Mouse (Mus musculus): ENCODE data around the gene Fgr.

Gene Fgr

DNA sequence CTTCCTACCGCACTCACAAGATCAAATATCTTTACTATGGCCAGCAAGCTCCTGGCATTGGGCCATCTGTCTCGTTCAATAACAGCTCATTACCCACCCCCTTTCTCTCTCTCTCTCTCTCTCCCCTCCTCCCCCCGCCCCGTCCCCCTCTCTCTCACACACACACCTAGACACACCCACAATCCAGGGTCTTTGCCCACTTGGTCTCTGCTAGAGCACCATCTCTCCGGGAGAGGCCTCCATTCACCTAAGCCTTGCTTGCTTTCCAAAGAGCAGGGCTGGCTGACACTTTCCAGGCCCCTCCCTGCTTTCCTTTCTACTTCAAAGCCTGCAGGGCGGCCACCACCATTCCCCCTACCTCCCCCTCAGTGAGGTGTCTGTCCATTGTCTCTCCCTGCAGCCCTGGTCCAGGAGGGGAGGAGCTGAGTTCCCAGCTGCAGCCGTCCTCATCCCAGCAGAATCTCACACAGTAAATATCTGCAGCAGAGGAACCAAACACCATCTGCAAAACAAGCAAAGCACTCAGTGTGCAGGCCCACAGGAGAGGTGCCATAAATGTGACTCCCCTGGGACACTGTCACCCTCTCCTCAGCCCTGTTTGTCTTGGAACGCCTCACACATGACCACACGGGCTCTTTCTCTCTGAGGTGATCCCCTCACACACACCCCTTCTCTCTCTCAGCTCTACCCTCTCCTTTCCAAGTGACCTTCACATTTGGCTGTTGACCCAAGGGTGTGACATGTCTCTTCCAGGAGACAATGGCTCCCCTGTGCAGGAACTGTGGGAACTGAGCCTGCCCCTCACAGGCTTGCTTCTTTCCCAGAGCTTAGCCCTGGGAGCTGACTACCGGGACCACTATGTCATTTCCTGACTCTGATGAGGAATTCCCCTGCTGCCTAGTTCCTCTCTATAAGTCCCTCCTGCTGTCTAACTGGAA is 14.9 kb upstream of the Fgr start:
- DNase-seq (ENCODE audit: low spot score): no peak

DNA sequence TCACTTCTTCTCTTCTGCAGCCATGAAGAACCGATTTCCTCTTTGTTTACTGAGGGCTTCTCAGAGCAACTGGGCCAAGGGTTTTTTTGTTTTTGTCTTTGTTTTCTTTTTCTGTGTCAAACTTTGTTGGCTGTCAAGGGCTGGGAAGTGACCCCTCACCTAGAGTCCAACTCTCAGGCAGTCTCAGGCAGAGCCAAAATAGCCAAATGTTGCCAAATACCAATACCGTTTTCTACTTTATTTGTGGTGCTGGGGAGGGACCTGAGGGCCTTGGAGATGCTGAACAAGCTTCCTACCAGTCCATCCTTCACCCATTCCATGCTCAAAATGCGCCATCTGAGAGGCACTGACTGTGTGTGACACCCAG is 14.2 kb upstream of the Fgr start:
- no peak for DNase-seq (ENCODE audit: low spot score)

DNA sequence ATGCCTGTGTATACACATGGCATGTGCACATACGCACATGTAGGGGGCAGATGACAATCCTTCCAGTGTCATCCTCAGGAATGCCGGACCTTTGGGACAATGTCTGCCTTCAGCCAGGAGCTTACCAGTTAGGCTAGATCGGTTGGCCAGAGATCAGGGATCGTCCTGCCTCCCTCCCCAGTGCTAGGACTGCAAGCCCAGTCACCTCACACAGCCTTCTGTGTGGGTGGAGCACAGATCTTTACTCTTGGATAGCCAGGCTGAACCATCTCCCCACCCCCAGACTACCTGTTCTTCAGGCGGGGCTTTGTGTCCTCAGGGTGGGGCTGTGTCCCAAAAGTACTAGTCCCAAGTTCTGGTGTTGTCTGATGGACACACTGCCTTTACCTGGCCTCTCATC is 13.6 kb upstream of the Fgr start:
- no peak for DNase-seq (ENCODE audit: low spot score)

- no peak for DNase-seq (ENCODE audit: low spot score)
Measured at GRCm38 (mm10) chr4:132960864-132961639, 12.8 kb upstream of the Fgr start.

- DNase-seq (ENCODE audit: low spot score): no peak
Measured at GRCm38 (mm10) chr4:132961866-132962265, 12.0 kb upstream of the Fgr start.

DNA sequence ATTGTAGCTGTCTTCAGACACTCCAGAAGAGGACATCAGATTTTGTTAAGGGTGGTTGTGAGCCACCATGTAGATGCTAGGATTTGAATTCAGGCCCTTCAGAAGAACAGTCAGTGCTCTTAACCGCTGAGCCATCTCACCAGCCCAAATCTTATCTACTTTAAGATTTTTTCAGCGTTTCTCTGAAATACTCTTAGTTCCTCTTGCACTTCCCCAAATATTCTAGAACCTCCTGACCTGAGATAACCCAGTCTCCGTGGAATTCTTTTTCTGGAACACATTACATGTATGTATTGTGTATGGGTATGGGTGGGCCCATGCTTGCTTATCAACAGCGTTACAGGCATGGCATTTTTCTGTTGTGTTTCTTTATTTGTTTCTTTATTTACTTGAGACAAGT is 11.3 kb upstream of the Fgr start:
- DNase-seq (ENCODE audit: low spot score): no peak

DNA sequence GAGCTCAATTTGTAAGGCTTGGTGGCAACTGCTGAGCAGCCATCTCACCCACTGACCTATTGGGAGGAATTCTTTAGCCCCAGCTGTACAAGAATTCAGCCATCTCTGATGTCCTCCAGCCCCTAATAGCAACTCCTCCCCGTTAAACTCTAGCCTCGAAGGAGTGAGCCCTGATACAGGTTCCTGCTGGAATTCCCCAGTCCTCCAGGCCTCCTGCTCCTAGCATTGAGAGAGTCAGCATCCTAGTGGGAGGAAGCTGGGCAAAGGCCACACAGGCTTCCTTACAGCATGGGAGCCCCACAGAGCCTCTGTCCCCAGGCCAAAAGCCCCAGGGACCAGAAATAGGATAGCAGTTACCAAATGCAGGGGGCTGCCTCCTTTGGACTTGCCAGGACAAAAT is 10.5 kb upstream of the Fgr start:
- DNase-seq (ENCODE audit: low spot score): no peak

GRCm38 (mm10) chr4:132964064-132964463 is 9.8 kb upstream of the Fgr start:
- DNase-seq (ENCODE audit: low spot score): no peak

DNA sequence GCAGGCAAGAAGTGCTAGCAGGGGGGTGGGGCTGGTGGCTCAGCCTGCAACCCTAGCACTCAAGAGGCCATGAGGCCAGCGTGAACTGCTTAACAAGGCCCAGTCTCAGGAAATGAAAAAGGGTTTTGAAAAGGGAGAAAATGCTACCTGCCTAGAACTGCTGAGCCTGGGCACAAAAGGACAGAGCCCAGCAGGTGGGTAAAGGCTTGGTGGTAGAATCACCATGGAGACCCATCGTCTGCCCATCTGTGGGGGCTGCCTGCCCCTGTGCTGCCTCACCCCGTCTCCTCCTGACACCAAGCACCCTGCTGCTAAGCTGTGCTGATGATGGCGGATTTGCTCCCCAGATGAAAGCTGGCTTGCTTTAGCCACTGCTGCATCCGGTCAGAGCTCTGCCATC is 9.4 kb upstream of the Fgr start:
- DNase-seq (ENCODE audit: low spot score): no peak

- DNase-seq (ENCODE audit: low spot score): no peak
Measured at GRCm38 (mm10) chr4:132968105-132968938, 5.6 kb upstream of the Fgr start.

GRCm38 (mm10) chr4:132971601-132972000 is 2.3 kb upstream of the Fgr start:
- no peak for DNase-seq (ENCODE audit: low spot score)

DNA sequence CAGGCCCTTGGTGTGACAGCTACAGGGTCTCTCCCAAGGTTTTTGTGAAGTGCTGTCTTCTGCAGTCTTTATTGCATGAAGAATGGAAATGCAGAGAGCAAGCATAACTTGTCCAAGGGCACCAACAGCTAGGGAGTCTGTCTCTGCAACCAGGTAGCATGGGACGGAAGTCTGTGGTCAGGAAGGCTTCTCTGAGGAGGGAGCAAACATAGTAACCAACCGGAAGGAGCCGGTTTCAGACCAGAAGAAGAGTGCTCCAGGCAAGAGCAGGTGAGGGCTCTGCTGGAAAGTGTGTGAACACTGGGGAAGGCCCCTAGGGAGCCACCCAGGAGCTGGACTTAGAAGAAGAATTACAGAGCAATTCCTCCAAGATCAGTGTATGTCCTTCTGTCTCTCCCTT is 1.8 kb upstream of the Fgr start:
- no peak for DNase-seq (ENCODE audit: low spot score)

GRCm38 (mm10) chr4:132972556-132972955 is 1.3 kb upstream of the Fgr start:
- DNase-seq (ENCODE audit: low spot score): no peak

- no peak for DNase-seq (ENCODE audit: low spot score)
Measured at GRCm38 (mm10) chr4:132973186-132973585, 709 bp upstream of the Fgr start.

DNA sequence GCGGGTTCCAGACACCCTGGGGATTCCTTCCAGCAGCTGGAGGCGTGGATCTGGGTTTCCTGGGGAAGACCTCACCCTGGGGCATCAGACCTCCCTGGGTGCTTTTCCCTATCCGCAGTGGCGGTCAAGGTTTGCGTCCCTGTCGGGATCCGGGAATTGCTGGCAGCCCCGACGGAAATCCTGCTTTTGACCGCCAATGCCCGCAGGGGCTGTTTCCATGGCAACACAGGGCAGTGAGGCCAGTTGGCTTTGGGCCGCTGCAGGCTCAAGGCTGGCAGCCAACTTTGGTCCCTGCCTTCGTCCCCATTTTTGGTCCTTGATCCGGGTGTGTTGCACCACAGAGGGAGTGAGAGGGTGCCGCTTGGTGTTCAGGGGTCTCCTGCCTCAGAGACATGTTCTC is 1.0 kb downstream of the Fgr start:
- DNase-seq (ENCODE audit: low spot score): no peak

DNA sequence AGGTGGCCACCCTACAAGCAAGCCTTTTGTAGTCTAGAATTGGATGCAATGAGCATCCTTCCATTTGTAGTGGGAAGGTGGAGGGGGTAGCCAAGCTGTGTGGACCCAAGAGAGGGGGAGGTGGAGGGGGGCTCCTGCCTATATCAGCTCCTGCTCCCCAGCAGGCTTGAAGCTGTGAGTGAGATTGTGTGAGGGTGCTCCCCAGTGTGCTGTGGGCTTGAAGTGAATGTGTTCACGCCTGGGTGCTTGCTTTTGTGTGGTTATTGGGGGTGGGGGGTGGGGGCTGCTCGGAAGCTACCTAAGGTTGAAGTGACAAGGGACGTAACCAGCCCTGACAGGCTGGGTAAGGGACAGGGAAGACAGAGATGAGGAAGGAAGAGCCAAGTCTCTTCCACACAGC is 1.9 kb downstream of the Fgr start:
- DNase-seq (ENCODE audit: low spot score): no peak

DNA sequence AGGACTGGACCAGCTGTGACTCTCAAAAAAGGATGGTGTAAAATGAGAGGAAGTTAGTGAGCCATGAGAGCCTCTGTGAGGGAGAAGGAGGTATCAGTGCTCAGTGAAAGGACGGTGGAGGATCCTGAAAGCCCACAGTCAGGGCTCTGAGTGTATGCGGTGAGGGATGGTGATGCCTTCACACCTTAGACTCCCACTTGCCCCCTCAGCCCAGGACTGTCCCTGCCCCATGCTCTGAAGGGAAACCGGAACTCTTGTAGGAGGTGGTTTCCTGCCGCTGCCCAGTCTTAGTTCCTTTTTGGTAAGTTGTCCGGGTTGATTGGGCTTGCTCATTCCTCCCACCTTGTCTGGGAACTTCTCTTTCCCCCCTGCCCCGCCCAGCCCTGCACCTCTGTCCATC is 2.8 kb downstream of the Fgr start:
- no peak for DNase-seq (ENCODE audit: low spot score)

- no peak for DNase-seq (ENCODE audit: low spot score)
Measured at GRCm38 (mm10) chr4:132977597-132977996, 3.7 kb downstream of the Fgr start.

DNA sequence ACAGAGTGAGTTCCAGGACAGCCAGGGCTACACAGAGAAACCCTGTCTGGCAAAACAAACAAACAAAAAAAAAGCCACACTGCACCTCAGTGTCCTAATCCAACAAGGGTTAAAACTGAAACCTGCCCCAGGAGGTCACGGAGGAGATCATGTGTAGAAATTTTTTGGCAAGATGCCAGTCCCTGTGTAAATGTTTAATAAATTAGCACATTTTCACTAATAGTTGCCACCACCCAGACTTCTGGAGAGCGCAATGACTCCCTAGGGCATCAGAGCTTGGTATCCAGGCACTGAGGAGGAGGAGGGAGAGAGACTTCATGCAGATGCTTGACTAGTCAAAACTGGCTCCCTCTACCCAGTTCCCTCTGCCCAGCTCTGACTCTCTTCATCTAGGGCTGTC is 5.3 kb downstream of the Fgr start:
- no peak for DNase-seq (ENCODE audit: low spot score)

DNA sequence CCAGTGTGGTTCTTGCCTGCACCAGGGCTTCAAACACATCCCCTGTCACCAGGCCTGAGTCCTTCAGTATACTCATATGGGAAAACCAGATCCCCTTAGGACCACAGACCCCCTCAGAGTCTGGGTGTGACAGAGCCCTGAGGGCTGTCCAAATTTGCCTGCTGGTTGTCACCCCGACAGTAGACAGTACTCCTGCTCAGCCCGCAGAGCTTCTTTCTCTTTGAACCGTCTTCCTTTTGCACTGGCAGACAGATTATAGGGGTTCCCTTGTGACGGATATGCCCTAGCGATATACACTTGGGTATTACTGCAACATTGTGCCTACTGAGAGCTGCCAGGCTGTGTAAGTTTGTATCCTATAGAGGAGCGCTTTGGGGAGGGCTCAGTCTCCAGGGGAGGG is 7.7 kb downstream of the Fgr start:
- no peak for DNase-seq (ENCODE audit: low spot score)

- DNase-seq (ENCODE audit: low spot score): no peak
Measured at GRCm38 (mm10) chr4:132982999-132983398, 9.1 kb downstream of the Fgr start.

GRCm38 (mm10) chr4:132983664-132984512 is 10.0 kb downstream of the Fgr start:
- no peak for DNase-seq (ENCODE audit: low spot score)
